In genomic region chr17:69603596-69603995, GRCm38 (mm10) we compare ENCODE assay signal across 19 mouse cellular contexts.
A peak's percentile ranks its signal among the peaks of the same experiment; 100 is the strongest.
DNase-seq lines count a peak whose midpoint lies in the region; TF ChIP-seq lines count a peak whose summit lies in the region.
"Had no signal": no experiment of that assay in that cellular context is flagged by ENCODE, and none has a peak within 500 bp of the region (broad histone marks: within the 10 kb centered on the region; RNA-seq: fewer than 3 reads in every experiment).

No protein-coding gene starts in this region.

- H3K27me3 ChIP-seq in cerebellum, adult 2 months (ENCODE audit: control insufficient read depth, insufficient read depth, low read length) = no peaks in the 10 kb centered on the region
- H3K27me3 ChIP-seq: heart, embryonic 13.5 days had no signal

- peak; percentile 12 to 61 for DNase-seq in cerebellum, adult 2 months
- no peak for DNase-seq in cerebellum, adult 11 months
- DNase-seq in left cerebral cortex, postnatal 4 days = peak; percentile 5
- no peak for DNase-seq in left cerebral cortex, postnatal 14 days (ENCODE audit: low spot score in 2 of 2)
- peak; percentile 41 to 63 for DNase-seq in cerebellum, postnatal 14 days
- DNase-seq in right cerebral cortex, adult 18-20 months = no peak
- no peak for DNase-seq in heart, adult 9 months (ENCODE audit: low spot score in 2 of 2)
- DNase-seq: adrenal gland, adult 2 months; adrenal gland, postnatal 14 days; gastrocnemius, postnatal 25 days; heart, adult 18-20 months; heart, postnatal 14 days; heart, postnatal 4 days; kidney, adult 18-20 months; kidney, adult 9 months had no signal

- no peak for TF ChIP-seq CTCF in cerebellum, adult 2 months (IDR thresholded peaks at IDR 0.05; ENCODE audit: borderline replicate concordance, insufficient read depth, low read depth, low read length)

- no peaks in the 10 kb centered on the region; the same call in none of the 2 replicates for H3K4me1 ChIP-seq in cerebellum, adult 2 months (ENCODE audit: control insufficient read depth, insufficient read depth, low read length)
- H3K4me1 ChIP-seq: heart, embryonic 10.5 days; heart, embryonic 13.5 days had no signal

- intact Hi-C loops in left cerebral cortex, postnatal 4 days (cut with DNase I) = no loop called here
- intact Hi-C loops in left cerebral cortex, postnatal 14 days (cut with DNase I) = loop anchor here (5.0 to 10.0 kb wide), 2 partner anchors 364 to 741 kb away; partner anchors contain the start of gene Dlgap1

- no peak overlapping the region for H3K27ac ChIP-seq in cerebellum, adult 2 months (ENCODE audit: insufficient read depth, low read length)
- H3K27ac ChIP-seq: heart, embryonic 10.5 days; heart, embryonic 13.5 days; hindbrain, embryonic 14.5 days; hindbrain, postnatal 0 days had no signal

- TF ChIP-seq POLR2A in cerebellum, adult 2 months (IDR thresholded peaks at IDR 0.05; ENCODE audit: borderline replicate concordance, insufficient read depth, low read length) = no peak

- no peak overlapping the region for H3K4me3 ChIP-seq in cerebellum, adult 2 months (replicated peaks; ENCODE audit: insufficient read depth, low read depth, low read length)
- H3K4me3 ChIP-seq: heart, embryonic 10.5 days; heart, embryonic 13.5 days had no signal

Comparison
In these comparisons a context has a peak if more than half of its experiments do, and no peak if none do; other contexts are left out.
1. DNase-seq: peak in cerebellum, adult 2 months (2 of 2), left cerebral cortex, postnatal 4 days (single experiment) and cerebellum, postnatal 14 days (2 of 2); none in cerebellum, adult 11 months (single experiment), left cerebral cortex, postnatal 14 days (0 of 2), right cerebral cortex, adult 18-20 months (single experiment) and heart, adult 9 months (0 of 2).